Mouse (Mus musculus) erythroblast, embryonic 14.5 days (primary cell): Measurements from ENCODE around the gene Coq5.

Experiments used
- GATA1 ChIP-seq: IDR thresholded peaks from 2 replicates; pipeline ENCODE4 v1.6.1; 2012; ENCODE audit warnings: low read length, inconsistent platforms, mixed read lengths
- TAL1 ChIP-seq: IDR thresholded peaks from 3 replicates; pipeline ENCODE4 v1.6.1; 2012; ENCODE audit warnings: low read length, inconsistent platforms, mixed read lengths

- TF ChIP-seq TAL1 (no peak), GATA1 (no peak)
These were observed 48.5 kb upstream of the Coq5 start for GRCm38 (mm10) chr5:115230830-115231551.
